Mouse (Mus musculus): ENCODE data around the gene Slc19a3.

- TF ChIP-seq POLR2A (IDR thresholded peaks at IDR 0.05; ENCODE audit: borderline replicate concordance, control insufficient read depth, low read depth, low read length), result no peak
- TF ChIP-seq CTCF (IDR thresholded peaks at IDR 0.05; ENCODE audit: control insufficient read depth, insufficient read depth, low read length), result no peak
Measured at GRCm38 (mm10) chr1:83015329-83015879, 22.8 kb downstream of the Slc19a3 start.
